Mouse (Mus musculus) liver, adult 2 months (tissue): ENCODE results near the gene Noxo1. TPM values are rescaled to one million over a fixed set of nuclear protein-coding genes. Genes with fewer than 3 reads are reported as not detected.

Experiments
- DNase-seq: peaks from one replicate; pipeline ENCODE4 v3.0.0-alpha.2; 2011; ENCODE audit warnings: low read depth, low spot score; ENCODE audit errors: extremely low read depth
- H3K27ac ChIP-seq: fragments of 200-500 bp; replicated peaks from 2 replicates; pipeline ENCODE4 v1.5.1; 2012; ENCODE audit warnings: low read depth, mild to moderate bottlenecking, control low read depth, inconsistent platforms, low read length; ENCODE audit not compliant: insufficient read depth
- H3K27me3 ChIP-seq: fragments of 200-500 bp; 2 replicates; pipeline ENCODE4 v1.6.1; 2012; ENCODE audit warnings: mild to moderate bottlenecking, moderate library complexity, low read length, inconsistent platforms; ENCODE audit not compliant: control insufficient read depth, insufficient read depth
- H3K36me3 ChIP-seq: fragments of 200-500 bp; 2 replicates; pipeline ENCODE4 v1.6.1; 2012; ENCODE audit warnings: low read length, inconsistent platforms; ENCODE audit not compliant: control insufficient read depth, insufficient read depth
- H3K4me1 ChIP-seq: fragments of 200-500 bp; 2 replicates; pipeline ENCODE4 v1.6.1; 2011; ENCODE audit warnings: low read length; ENCODE audit not compliant: control insufficient read depth, insufficient read depth
- H3K4me3 ChIP-seq: fragments of 200-500 bp; 2 replicates; pipeline ENCODE4 v1.5.1; 2011; ENCODE audit warnings: low read depth, mild to moderate bottlenecking, control low read depth, low read length, moderate library complexity; ENCODE audit not compliant: insufficient read depth
- H3K79me2 ChIP-seq: fragments of 200-500 bp; 2 replicates; pipeline ENCODE4 v1.6.1; 2012; ENCODE audit warnings: inconsistent platforms, mild to moderate bottlenecking, low read length, moderate library complexity; ENCODE audit not compliant: control insufficient read depth, insufficient read depth
- H3K9ac ChIP-seq: fragments of 200-500 bp; 2 replicates; pipeline ENCODE4 v1.6.1; 2012; ENCODE audit warnings: low read depth, mild to moderate bottlenecking, control low read depth, inconsistent platforms, low read length
- CTCF ChIP-seq: fragments of 200-500 bp; IDR thresholded peaks from 2 replicates; pipeline ENCODE4 v1.5.1; 2011; ENCODE audit warnings: low read depth, low read length, control low read depth
- POLR2A ChIP-seq: fragments of 200-500 bp; IDR thresholded peaks from 2 replicates; pipeline ENCODE4 v1.6.1; 2011; ENCODE audit warnings: low read length, control low read depth; ENCODE audit not compliant: insufficient read depth; ENCODE audit errors: extremely low read depth
- WGBS: fragments of 180-500 bp; shearing (Covaris S2); methylation state at CpG from one replicate; pipeline ENCODE4 v1.1.7; 2018; 5-methylcytosine and 5-hydroxymethylcytosine counted together
- polyA plus RNA-seq: library from polyadenylated mRNA; depleted of rRNA; stranded (reverse); fragments of >200 nt; gene quantifications from 2 replicates; pipeline ENCODE4 v1.2.3, GENCODE M21; 2012; rRNA removed
- total RNA-seq: library from RNA; depleted of rRNA; stranded (reverse); fragments of >200 nt; gene quantifications from 2 replicates; pipeline ENCODE4 v1.2.3, GENCODE M21; 2014; rRNA removed

Noxo1 gene
- total and polyA plus RNA-seq, 2 experiments, result 0.37 to 2.7 TPM

GRCm38 (mm10) chr17:24746986-24747385 is 51.0 kb downstream of the Noxo1 start:
- Histone ChIP-seq H3K4me3 (no peak overlapping the region), H3K27me3 (no peaks in the 10 kb centered on the region), H3K9ac (no peak overlapping the region), H3K4me1 (peaks cover 13% of the 10 kb centered on the region), H3K79me2 (no peaks in the 10 kb centered on the region), H3K36me3 (peaks cover 2% of the 10 kb centered on the region; the same call in 1 of the 2 replicates), H3K27ac (no peak overlapping the region)
- no peak for TF ChIP-seq POLR2A
- no peak for TF ChIP-seq CTCF
- no peak for DNase-seq
- WGBS, result 75% methylated on average over 4 of the region's 4 CpGs

Other genes starting within 250 kb of the Noxo1 start
Only the 30 nearest of the 32 such genes appear.
- gene Pgp, start 225.8 kb upstream of the Noxo1 start, total RNA-seq, result 9.2 and 11.9 TPM in 2 replicates
- gene Pgp, start 225.8 kb upstream of the Noxo1 start, polyA plus RNA-seq, result 25.8 and 26.6 TPM in 2 replicates
- gene Bricd5, start 222.3 kb upstream of the Noxo1 start, total RNA-seq, result not detected in 2 replicates
- 0.24 and 0.67 TPM in 2 replicates for gene Bricd5, start 222.3 kb upstream of the Noxo1 start, polyA plus RNA-seq
- 3.5 and 3.9 TPM in 2 replicates for gene Mlst8, start 217.2 kb upstream of the Noxo1 start, total RNA-seq
- 12.9 and 16.7 TPM in 2 replicates for gene Mlst8, start 217.2 kb upstream of the Noxo1 start, polyA plus RNA-seq
- gene Caskin1, start 207.6 kb upstream of the Noxo1 start, total RNA-seq, result under 0.01 and 0.18 TPM in 2 replicates
- 0.18 and 0.26 TPM in 2 replicates for gene Caskin1, start 207.6 kb upstream of the Noxo1 start, polyA plus RNA-seq
- gene Traf7, start 168.3 kb upstream of the Noxo1 start, total RNA-seq, result 13.4 and 14.4 TPM in 2 replicates
- 25.3 and 47.5 TPM in 2 replicates for gene Traf7, start 168.3 kb upstream of the Noxo1 start, polyA plus RNA-seq
- 0.13 and 0.37 TPM in 2 replicates for gene Rab26, start 162.0 kb upstream of the Noxo1 start, total RNA-seq
- 0.15 and 0.40 TPM in 2 replicates for gene Rab26, start 162.0 kb upstream of the Noxo1 start, polyA plus RNA-seq
- 9.9 and 11.4 TPM in 2 replicates for gene Pkd1, start 146.4 kb upstream of the Noxo1 start, total RNA-seq
- 14.7 and 17.4 TPM in 2 replicates for gene Pkd1, start 146.4 kb upstream of the Noxo1 start, polyA plus RNA-seq
- gene Tsc2, start 63.6 kb upstream of the Noxo1 start, total RNA-seq, result 19.5 and 27.9 TPM in 2 replicates
- gene Tsc2, start 63.6 kb upstream of the Noxo1 start, polyA plus RNA-seq, result 63.4 and 79.3 TPM in 2 replicates
- gene Nthl1, start 63.6 kb upstream of the Noxo1 start, total RNA-seq, result 8.1 and 9.7 TPM in 2 replicates
- gene Nthl1, start 63.6 kb upstream of the Noxo1 start, polyA plus RNA-seq, result 11.3 and 11.5 TPM in 2 replicates
- 8.8 and 13.6 TPM in 2 replicates for gene Slc9a3r2, start 45.9 kb upstream of the Noxo1 start, total RNA-seq
- 24.9 and 31.5 TPM in 2 replicates for gene Slc9a3r2, start 45.9 kb upstream of the Noxo1 start, polyA plus RNA-seq
- gene Npw, start 37.8 kb upstream of the Noxo1 start, total RNA-seq, result not detected in 2 replicates
- not detected in 2 replicates for gene Npw, start 37.8 kb upstream of the Noxo1 start, polyA plus RNA-seq
- 11.1 and 16.0 TPM in 2 replicates for gene Zfp598, start 26.5 kb upstream of the Noxo1 start, total RNA-seq
- 67.8 and 106 TPM in 2 replicates for gene Zfp598, start 26.5 kb upstream of the Noxo1 start, polyA plus RNA-seq
- 0.09 and 0.13 TPM in 2 replicates for gene Syngr3, start 6.3 kb upstream of the Noxo1 start, total RNA-seq
- 0.10 TPM in 2 replicates for gene Syngr3, start 6.3 kb upstream of the Noxo1 start, polyA plus RNA-seq
- 32.6 and 38.2 TPM in 2 replicates for gene Gfer, start 78 bp upstream of the Noxo1 start, total RNA-seq
- gene Gfer, start 78 bp upstream of the Noxo1 start, polyA plus RNA-seq, result 49.8 and 51.9 TPM in 2 replicates
- gene Tbl3, start 11.4 kb downstream of the Noxo1 start, total RNA-seq, result 14.2 and 17.8 TPM in 2 replicates
- gene Tbl3, start 11.4 kb downstream of the Noxo1 start, polyA plus RNA-seq, result 29.4 and 37.9 TPM in 2 replicates
- gene Rnf151, start 21.8 kb downstream of the Noxo1 start, total RNA-seq, result not detected in 2 replicates
- gene Rnf151, start 21.8 kb downstream of the Noxo1 start, polyA plus RNA-seq, result 0.19 TPM in 1 of 2 replicates, not detected in the other
- gene Rps2, start 21.9 kb downstream of the Noxo1 start, total RNA-seq, result 802 and 1,081 TPM in 2 replicates
- gene Rps2, start 21.9 kb downstream of the Noxo1 start, polyA plus RNA-seq, result 2,199 and 2,424 TPM in 2 replicates
- gene Ndufb10, start 28.2 kb downstream of the Noxo1 start, total RNA-seq, result 290 TPM in 2 replicates
- 265 and 300 TPM in 2 replicates for gene Ndufb10, start 28.2 kb downstream of the Noxo1 start, polyA plus RNA-seq
- 0.46 TPM in 1 of 2 replicates, not detected in the other for gene Rpl3l, start 31.6 kb downstream of the Noxo1 start, total RNA-seq
- not detected in 2 replicates for gene Rpl3l, start 31.6 kb downstream of the Noxo1 start, polyA plus RNA-seq
- 184 and 192 TPM in 2 replicates for gene Msrb1, start 40.4 kb downstream of the Noxo1 start, total RNA-seq
- 447 and 506 TPM in 2 replicates for gene Msrb1, start 40.4 kb downstream of the Noxo1 start, polyA plus RNA-seq
- 0.74 and 1.2 TPM in 2 replicates for gene Hs3st6, start 56.8 kb downstream of the Noxo1 start, total RNA-seq
- 2.3 and 3.9 TPM in 2 replicates for gene Hs3st6, start 56.8 kb downstream of the Noxo1 start, polyA plus RNA-seq
- gene Meiob, start 108.1 kb downstream of the Noxo1 start, total RNA-seq, result 4.9 and 6.7 TPM in 2 replicates
- gene Meiob, start 108.1 kb downstream of the Noxo1 start, polyA plus RNA-seq, result 0.59 and 0.75 TPM in 2 replicates
- 855 and 1,003 TPM in 2 replicates for gene Hagh, start 143.9 kb downstream of the Noxo1 start, total RNA-seq
- 900 and 1,325 TPM in 2 replicates for gene Hagh, start 143.9 kb downstream of the Noxo1 start, polyA plus RNA-seq
- 49.5 and 61.3 TPM in 2 replicates for gene Fahd1, start 154.1 kb downstream of the Noxo1 start, total RNA-seq
- 55.7 and 61.8 TPM in 2 replicates for gene Fahd1, start 154.1 kb downstream of the Noxo1 start, polyA plus RNA-seq
- 112 and 127 TPM in 2 replicates for gene Igfals, start 169.8 kb downstream of the Noxo1 start, total RNA-seq
- 369 and 402 TPM in 2 replicates for gene Igfals, start 169.8 kb downstream of the Noxo1 start, polyA plus RNA-seq
- gene Nubp2, start 190.1 kb downstream of the Noxo1 start, total RNA-seq, result 16.2 and 24.7 TPM in 2 replicates
- gene Nubp2, start 190.1 kb downstream of the Noxo1 start, polyA plus RNA-seq, result 30.2 and 33.0 TPM in 2 replicates
- gene Spsb3, start 190.4 kb downstream of the Noxo1 start, total RNA-seq, result 8.7 and 14.8 TPM in 2 replicates
- gene Spsb3, start 190.4 kb downstream of the Noxo1 start, polyA plus RNA-seq, result 37.5 and 42.4 TPM in 2 replicates
- gene Eme2, start 198.9 kb downstream of the Noxo1 start, total RNA-seq, result 19.5 and 20.5 TPM in 2 replicates
- gene Eme2, start 198.9 kb downstream of the Noxo1 start, polyA plus RNA-seq, result 21.0 and 31.2 TPM in 2 replicates
- 47.5 and 53.7 TPM in 2 replicates for gene Mrps34, start 198.9 kb downstream of the Noxo1 start, total RNA-seq
- gene Mrps34, start 198.9 kb downstream of the Noxo1 start, polyA plus RNA-seq, result 124 and 149 TPM in 2 replicates
- 46.6 and 49.1 TPM in 2 replicates for gene Nme3, start 200.3 kb downstream of the Noxo1 start, total RNA-seq
- 69.7 and 72.3 TPM in 2 replicates for gene Nme3, start 200.3 kb downstream of the Noxo1 start, polyA plus RNA-seq